In the genomic region with DNA sequence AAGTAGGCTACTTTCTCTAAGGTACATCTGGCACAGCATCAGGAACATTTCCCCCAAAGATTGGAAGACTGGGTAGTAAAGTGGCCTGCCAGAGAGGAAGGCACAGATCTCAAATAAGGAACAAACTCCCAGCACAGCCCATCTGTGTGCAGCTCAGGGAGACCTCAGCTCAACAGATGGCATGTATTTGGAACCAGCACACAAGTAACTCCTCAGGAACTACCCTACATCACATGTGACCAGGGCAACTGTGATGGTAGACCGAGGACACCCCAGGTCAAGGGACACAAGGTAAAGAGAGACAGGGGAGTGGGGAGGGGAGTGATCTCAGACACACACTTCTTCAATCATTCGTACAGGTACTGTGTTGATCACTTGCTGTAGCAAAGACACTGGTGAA, we compare ENCODE assay signal across 16 mouse cellular contexts.
"Had no signal": no experiment of that assay in that cellular context is flagged by ENCODE, and none has a peak within 500 bp of the region (broad histone marks: within the 10 kb centered on the region; RNA-seq: fewer than 3 reads in every experiment).

No protein-coding gene starts in this region.

- ATAC-seq: liver, embryonic 12.5 days had no signal

- H3K9ac ChIP-seq: limb, embryonic 12.5 days; limb, embryonic 15.5 days; liver, embryonic 12.5 days; liver, embryonic 15.5 days; lung, embryonic 15.5 days had no signal

- H3K9me3 ChIP-seq: limb, embryonic 12.5 days; limb, embryonic 15.5 days; liver, embryonic 12.5 days; liver, embryonic 15.5 days; lung, embryonic 15.5 days; megakaryocyte, embryonic 14.5 days; midbrain, embryonic 10.5 days had no signal

- H3K27ac ChIP-seq: kidney, postnatal 0 days; limb, embryonic 12.5 days; limb, embryonic 15.5 days; liver, embryonic 12.5 days; liver, embryonic 15.5 days; lung, embryonic 15.5 days; midbrain, embryonic 10.5 days had no signal

- H3K36me3 ChIP-seq: limb, embryonic 12.5 days; limb, embryonic 15.5 days; liver, embryonic 12.5 days; liver, embryonic 15.5 days; lung, embryonic 15.5 days; midbrain, embryonic 10.5 days had no signal

- H3K4me1 ChIP-seq: liver, embryonic 12.5 days; liver, embryonic 15.5 days; megakaryocyte, embryonic 14.5 days had no signal

- H3K4me2 ChIP-seq: limb, embryonic 12.5 days; limb, embryonic 15.5 days; liver, embryonic 12.5 days; liver, embryonic 15.5 days; lung, embryonic 15.5 days had no signal

- DNase-seq: kidney, postnatal 25 days; left cerebral cortex, postnatal 4 days; lung, adult 18-20 months; lung, postnatal 10 days; lung, postnatal 36 days; midbrain, embryonic 14.5 days; thymus, adult 18-20 months; thymus, postnatal 36 days had no signal

- H3K4me3 ChIP-seq: limb, embryonic 12.5 days; limb, embryonic 15.5 days; liver, embryonic 12.5 days; liver, embryonic 15.5 days; lung, embryonic 15.5 days; megakaryocyte, embryonic 14.5 days; midbrain, embryonic 10.5 days had no signal
